Mouse (Mus musculus): ENCODE measurements around the gene Rnf217.

GRCm38 (mm10) chr10:31444206-31444605 is 164.8 kb downstream of the Rnf217 start:
- TF ChIP-seq CTCF (IDR thresholded peaks at IDR 0.05; ENCODE audit: low read depth, low read length) (no peak), POLR2A (IDR thresholded peaks at IDR 0.05; ENCODE audit: borderline replicate concordance, low read depth, low read length) (no peak)

Data from bone marrow macrophage, adult 2 months (primary cell).